Mouse (Mus musculus) lung, postnatal 4 days (tissue): ENCODE data around the gene Crybb2.

Experiments
- DNase-seq, 2 experiments: peaks; one replicate each; pipeline ENCODE4 v3.0.0; 2021

The Crybb2 gene

DNA sequence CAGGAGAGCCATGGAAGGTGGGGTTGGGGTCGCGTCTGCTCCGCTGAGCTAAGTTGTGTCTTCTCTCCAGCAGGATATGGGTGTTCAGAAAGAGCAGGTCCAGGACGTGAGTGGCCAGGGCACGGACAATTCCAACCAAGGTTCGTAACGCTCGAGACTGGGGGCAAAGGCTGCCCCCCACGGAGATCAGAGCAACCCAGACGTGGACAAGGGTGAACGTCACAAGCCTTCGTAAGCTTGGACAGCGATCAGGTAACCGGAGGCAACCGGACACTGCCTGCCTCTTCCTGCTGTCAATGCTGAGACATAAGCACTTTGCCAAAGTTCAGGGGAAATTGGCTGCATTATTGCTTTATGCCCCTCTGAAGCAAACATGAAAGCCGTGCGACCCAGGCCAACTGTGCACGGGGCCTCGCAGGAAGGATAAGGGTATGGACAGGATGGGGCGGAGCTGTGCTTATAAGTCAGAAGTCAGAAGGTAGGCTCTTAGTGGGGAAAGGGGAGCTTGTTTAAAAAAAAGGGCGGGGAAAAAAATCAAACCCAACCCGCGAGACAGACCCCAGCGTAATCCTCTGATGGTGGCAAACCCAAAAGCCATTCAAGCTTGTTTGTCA is 20.3 kb upstream of the Crybb2 start:
- DNase-seq: no peak

GRCm38 (mm10) chr5:113087465-113087864 is 17.5 kb upstream of the Crybb2 start:
- no peak for DNase-seq

DNA sequence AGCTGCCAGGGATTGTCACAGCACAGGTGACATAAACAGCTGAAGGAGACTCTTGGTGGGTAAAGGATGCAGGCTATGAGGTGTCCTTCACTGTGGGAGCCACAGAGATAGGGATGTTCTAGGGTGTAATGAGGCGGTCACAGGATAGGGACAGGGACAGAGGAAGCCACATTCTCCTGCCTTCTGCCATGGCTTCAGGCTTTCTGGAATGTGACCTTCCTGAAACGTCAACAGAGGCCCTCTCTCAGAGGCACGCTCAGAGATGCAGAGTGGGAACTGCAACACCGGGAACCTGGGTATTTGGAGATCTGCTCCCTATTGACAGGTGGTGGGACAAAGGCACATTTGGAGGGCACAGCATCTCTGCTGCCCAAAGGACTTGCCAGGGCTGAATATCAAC is 17.1 kb upstream of the Crybb2 start:
- DNase-seq: no peak

DNA sequence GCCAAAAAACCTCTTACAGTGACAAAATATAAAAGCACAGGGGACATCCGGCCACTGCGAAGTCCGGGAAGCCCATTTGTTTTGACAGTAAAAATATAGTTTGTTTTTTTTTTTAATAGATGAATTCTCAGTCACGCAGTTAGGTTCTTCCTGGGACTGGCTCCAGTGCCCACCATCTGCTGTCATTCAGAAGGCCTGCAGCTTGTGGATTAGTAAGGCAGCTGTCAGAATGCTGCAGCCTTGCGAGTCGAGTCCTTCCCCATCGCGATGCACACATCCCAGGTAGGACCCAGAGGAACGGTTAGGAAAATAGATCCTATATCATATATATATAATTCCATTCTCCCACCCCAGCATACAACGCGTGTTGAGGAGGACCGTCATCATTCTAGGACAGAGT is 16.5 kb upstream of the Crybb2 start:
- DNase-seq: no peak

DNA sequence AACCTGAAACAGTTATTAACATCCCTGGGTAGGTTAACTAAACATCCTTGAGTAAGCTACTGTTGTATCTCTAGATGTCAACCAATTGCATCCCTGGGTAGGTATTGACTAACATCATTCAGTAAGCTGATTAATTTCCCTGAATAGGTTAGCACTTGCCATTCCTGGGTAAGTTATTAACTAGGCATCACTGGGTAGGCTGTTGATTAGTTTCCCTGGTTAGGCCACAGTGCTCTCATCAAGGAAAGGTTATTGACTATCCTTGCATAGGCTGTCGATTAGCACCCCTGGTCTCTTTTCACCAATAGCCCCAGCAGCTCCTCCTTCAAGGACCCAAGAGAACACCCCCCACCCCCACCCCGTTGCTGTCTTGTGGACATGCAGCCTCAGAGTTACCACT is 16.0 kb upstream of the Crybb2 start:
- DNase-seq: no peak

DNA sequence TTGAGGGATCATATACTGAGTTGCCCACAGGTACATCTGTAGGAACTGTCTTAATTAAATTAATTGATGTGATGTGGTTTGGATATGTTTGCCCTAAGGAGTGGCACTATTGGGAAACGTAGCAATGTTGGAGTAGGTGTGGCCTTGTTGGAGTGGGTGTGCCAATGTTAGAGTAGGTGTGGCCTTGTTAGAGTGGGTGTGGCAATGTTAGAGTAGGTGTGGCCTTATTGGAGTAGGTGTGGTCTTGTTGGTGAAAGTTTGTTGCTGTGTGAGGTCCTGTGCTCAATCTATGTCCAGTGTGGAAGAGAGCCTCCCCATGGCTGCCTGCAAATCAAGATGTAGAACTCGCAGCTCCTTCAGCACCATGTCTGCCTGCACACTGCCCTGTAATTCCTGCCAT is 14.4 kb upstream of the Crybb2 start:
- no peak for DNase-seq

- DNase-seq: no peak
Measured at GRCm38 (mm10) chr5:113082356-113083168, 12.6 kb upstream of the Crybb2 start.

- no peak for DNase-seq
Measured at GRCm38 (mm10) chr5:113081439-113081838, 11.5 kb upstream of the Crybb2 start, which contains the start of gene Crybb3. Crybb3 (minus strand) TSS chr5:113081584.

DNA sequence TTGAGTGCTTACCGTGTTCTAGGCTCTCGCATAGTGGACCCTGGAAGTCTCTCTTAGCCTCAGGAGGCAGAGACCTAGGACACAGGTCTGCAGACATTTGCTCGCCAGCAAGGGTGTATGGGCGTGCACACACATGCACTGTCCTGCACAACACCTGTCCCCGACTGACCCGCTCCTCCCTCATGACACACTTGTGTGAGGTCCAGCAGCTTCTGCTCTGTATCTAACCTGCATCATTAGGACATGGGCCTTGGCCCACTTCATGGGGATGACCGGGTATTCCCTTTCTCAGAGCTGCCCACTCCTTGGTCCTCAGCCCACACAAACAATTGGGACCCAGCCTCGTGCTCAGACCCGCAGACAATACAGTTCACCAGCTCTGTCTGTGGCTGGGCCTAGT is 11.1 kb upstream of the Crybb2 start:
- DNase-seq: no peak

DNA sequence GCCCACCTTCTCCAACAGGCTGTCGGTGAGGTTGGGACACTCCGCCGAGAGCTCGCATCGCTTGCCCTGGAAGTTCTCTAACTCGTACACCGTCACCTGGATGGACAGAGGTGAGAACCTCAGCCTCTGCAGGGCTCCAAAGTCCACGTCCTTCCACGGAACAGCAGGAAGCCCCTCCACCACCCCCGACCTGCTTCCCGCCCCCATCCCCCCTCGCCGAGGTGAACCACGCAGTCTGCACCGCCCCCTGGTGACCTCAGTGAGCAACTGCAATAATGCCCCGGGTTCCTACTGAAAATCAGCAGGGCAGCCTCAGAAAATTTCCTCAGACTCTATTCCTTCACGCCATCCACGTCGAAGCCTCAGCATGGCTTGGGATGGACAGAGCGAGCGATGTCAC is 9.9 kb upstream of the Crybb2 start:
- DNase-seq: peak in 1 of 2 experiments; percentile 56

GRCm38 (mm10) chr5:113078686-113079085 is 8.8 kb upstream of the Crybb2 start:
- no peak for DNase-seq

GRCm38 (mm10) chr5:113054308-113054707 is 15.6 kb downstream of the Crybb2 start:
- peak; percentile 80 to 86 for DNase-seq

DNA sequence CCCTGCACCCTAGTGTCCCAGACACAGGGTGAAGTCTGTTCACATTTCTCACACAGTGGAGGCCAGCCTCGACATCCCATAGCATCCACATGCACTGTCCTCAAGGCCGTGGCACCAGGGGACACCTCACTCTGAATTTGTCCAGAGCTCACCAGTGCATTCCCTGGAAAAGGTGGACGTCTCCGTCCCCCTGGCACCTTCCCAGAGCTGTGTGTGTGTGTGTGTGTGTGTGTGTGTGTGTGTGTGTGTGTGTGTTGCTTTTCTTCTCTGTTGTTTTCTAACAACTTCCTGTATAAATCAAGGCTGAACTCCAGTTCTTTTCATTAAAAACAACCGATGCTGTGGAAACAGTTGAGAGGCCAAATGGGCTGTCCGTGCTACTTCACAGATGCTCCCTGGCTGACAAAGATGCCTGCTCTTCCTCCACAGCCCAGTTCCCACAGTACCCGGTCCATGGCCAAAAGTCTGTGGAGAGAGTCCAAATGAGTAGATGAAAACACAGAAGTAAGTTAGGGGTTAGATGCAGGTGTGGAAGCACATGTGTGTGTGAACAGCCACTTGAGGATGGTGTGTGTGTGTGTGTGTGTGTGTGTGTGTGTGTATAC is 19.2 kb downstream of the Crybb2 start:
- peak; percentile 16 to 59 for DNase-seq

GRCm38 (mm10) chr5:113049876-113050275 is 20.0 kb downstream of the Crybb2 start:
- DNase-seq: no peak

DNA sequence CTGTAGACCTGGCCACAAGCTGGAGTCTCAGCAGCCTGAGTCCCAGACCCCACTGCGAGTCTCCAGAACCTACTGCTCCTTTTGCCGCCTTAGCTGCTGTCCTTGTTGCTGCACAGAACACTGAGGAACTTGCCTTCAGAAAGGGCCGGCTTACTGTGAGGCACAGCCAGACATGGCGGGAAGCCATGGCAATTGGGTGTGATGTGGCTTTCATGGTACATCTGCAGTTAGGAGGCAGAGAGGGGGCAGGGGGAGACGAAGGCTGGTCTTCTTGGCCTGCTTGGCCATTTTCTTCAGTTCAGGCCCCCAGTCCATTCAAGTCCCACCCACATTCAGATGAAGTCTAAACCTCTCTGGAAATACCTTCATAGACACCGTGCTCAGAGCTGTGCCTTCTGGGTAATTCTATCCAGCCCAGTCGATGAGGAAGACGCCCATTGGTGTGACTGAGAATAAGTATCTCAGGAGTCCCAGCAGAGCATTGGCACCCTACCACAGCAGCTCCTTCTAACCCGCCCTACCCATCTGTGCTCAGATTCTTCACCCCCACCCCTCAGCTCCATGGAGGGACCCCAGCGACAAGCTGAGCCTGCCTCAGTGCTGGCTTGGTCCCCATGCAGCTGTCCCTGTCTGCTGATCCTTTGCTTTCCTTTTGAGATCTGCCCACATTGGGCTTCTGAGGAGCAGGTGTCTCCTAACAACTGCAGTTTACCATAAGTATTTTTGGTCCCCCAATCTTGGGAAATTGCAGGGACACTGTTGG is 24.2 kb downstream of the Crybb2 start:
- DNase-seq: no peak

DNA sequence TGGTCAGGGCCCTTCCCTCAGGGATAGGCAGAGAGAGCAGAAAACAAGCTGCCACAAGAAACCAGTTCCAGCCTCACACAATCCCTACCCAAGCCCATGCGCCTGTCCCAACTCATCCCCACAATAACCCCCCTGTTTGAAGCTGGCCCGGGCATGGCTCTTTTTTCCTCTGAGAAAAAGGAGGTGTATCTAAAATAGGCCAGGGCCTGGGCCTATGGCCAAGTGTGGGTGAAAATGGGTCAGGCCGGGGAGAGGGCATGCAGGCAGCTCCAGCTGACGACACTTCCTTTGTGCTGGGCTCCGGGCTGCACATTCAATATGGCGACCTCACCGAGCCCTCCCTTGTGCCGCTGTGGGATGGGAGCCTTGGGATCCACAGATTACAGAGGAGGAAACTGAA is 26.4 kb downstream of the Crybb2 start:
- peak in 1 of 2 experiments; percentile 36 for DNase-seq

DNA sequence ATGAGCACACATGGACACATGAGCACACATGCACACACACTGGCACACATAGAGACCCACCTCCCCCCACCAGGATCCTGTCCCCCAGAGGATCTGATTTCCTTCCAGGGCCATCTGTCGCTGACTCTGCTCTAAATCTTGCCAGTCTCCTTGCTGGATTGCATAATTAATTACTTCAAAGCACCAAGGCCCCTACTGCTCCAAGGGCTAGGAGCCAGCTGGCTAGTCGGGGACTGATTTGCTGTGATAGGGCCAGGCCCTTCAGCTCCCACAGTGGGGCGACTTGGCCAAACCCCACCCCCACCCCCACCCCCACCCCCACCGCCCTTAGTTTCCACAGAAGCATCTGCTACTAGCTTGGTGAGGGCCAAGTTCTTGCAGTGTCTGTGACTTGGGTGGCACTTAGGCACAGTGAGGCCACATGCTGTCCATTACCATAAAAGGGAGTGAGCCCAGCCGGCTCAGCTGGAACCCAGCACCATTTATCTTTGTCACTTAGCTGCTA is 28.3 kb downstream of the Crybb2 start:
- DNase-seq: peak; percentile 56 to 86

- peak in 1 of 2 experiments; percentile 59 for DNase-seq
Measured at GRCm38 (mm10) chr5:113040776-113041175, 29.1 kb downstream of the Crybb2 start.

DNA sequence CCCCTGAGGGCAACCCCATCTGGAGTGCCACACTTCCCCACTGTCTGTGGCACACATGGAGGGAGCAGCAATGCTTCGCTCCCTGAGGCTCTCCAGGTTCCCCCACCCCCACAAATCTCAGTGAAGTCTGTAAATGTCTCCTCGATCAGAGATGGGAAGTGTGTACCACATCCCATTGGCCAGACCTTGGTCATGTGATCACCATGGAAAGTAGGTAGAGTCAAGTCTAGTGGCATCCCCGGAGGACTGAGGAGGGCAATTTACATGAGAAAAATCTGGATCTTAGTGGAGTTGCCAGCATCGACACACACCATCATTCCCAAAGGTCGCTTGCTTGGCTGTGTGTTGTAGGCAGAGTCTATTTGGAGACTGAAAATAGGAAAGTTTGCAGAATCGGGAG is 31.3 kb downstream of the Crybb2 start:
- no peak for DNase-seq

- DNase-seq: peak; percentile 61 to 72
Measured at GRCm38 (mm10) chr5:113035094-113036047, 34.5 kb downstream of the Crybb2 start.

GRCm38 (mm10) chr5:113031201-113031754 is 38.6 kb downstream of the Crybb2 start:
- DNase-seq: no peak
